Mouse (Mus musculus) limb, embryonic 11.5 days (tissue): ENCODE measurements at regions not wholly inside any gene's neighbourhood (a gene's known extent, or its start where the extent isn't known, plus 50 kb on each side); places are given as distances from the start of the nearest gene placed in this dataset.

Source experiments
- ATAC-seq: fragments of 200-750 bp; cut with Nextera tagmentation; 2 replicates; pipeline ENCODE4 v1.8.0; 2017; ENCODE audit warnings: low read depth; ENCODE audit not compliant: insufficient number of reproducible peaks, low FRiP score, low TSS enrichment
- DNase-seq: peaks from one replicate; pipeline ENCODE4 v3.0.0-alpha.2; 2015; ENCODE audit warnings: low spot score
- H3K27ac ChIP-seq: fragments of 300-500 bp; sonication (generic); replicated peaks from 2 replicates; pipeline ENCODE4 v1.5.1; 2014; ENCODE audit warnings: low read depth, mild to moderate bottlenecking, low read length
- H3K27me3 ChIP-seq: fragments of 300-500 bp; sonication (generic); 2 replicates; pipeline ENCODE4 v1.6.1; 2014; ENCODE audit warnings: mild to moderate bottlenecking, low read length, mixed read lengths; ENCODE audit not compliant: control insufficient read depth, insufficient read depth
- H3K36me3 ChIP-seq: fragments of 300-500 bp; sonication (generic); 2 replicates; pipeline ENCODE4 v1.6.1; 2014; ENCODE audit warnings: mild to moderate bottlenecking, low read length, moderate library complexity, mixed read lengths; ENCODE audit not compliant: control insufficient read depth, insufficient read depth
- H3K4me1 ChIP-seq: fragments of 300-500 bp; sonication (generic); 2 replicates; pipeline ENCODE4 v1.6.1; 2014; ENCODE audit warnings: low read length, mixed read lengths; ENCODE audit not compliant: control insufficient read depth, insufficient read depth
- H3K4me2 ChIP-seq: fragments of 300-500 bp; sonication (generic); 2 replicates; pipeline ENCODE4 v1.6.1; 2014; ENCODE audit warnings: low read depth, mild to moderate bottlenecking, moderate library complexity; ENCODE audit not compliant: severe bottlenecking
- H3K4me3 ChIP-seq: fragments of 300-500 bp; sonication (generic); 2 replicates; pipeline ENCODE4 v1.5.1; 2014; ENCODE audit warnings: low read depth, low read length
- H3K9ac ChIP-seq: fragments of 300-500 bp; sonication (generic); 2 replicates; pipeline ENCODE4 v1.6.1; 2014; ENCODE audit warnings: mild to moderate bottlenecking, low read length
- H3K9me3 ChIP-seq: fragments of 300-500 bp; sonication (generic); 2 replicates; pipeline ENCODE4 v1.6.1; 2016; ENCODE audit warnings: low read length; ENCODE audit not compliant: control insufficient read depth
- WGBS: fragments of 180-500 bp; shearing (Covaris S2); extraction: QIAGEN DNeasy Blood & Tissue Kit; methylation state at CpG from one replicate; pipeline ENCODE4 v1.1.7; 2014; 5-methylcytosine and 5-hydroxymethylcytosine counted together

- no peaks in the 10 kb centered on the region for H3K36me3 ChIP-seq
- H3K27ac ChIP-seq = no peak overlapping the region
- H3K4me2 ChIP-seq = no peak overlapping the region
- 82% methylated on average over 4 of the region's 4 CpGs for WGBS
- H3K4me3 ChIP-seq = no peak overlapping the region
- H3K4me1 ChIP-seq = no peaks in the 10 kb centered on the region
- no peaks in the 10 kb centered on the region for H3K27me3 ChIP-seq
- no peak overlapping the region for H3K9ac ChIP-seq
- ATAC-seq = no peak
- H3K9me3 ChIP-seq = no peaks in the 10 kb centered on the region
- no peak for DNase-seq
Observed at GRCm38 (mm10) chr2:17189169-17189568, 542.1 kb downstream of the Nebl start.

GRCm38 (mm10) chr2:17187822-17188221 lies 543.4 kb downstream of the Nebl start:
- no peak for DNase-seq
- no peak overlapping the region for H3K4me3 ChIP-seq
- no peaks in the 10 kb centered on the region for H3K36me3 ChIP-seq
- no peak overlapping the region for H3K27ac ChIP-seq
- no peaks in the 10 kb centered on the region for H3K9me3 ChIP-seq
- WGBS = 63% methylated on average over 1 of the region's 1 CpGs
- no peak for ATAC-seq
- H3K27me3 ChIP-seq = no peaks in the 10 kb centered on the region
- no peak overlapping the region for H3K4me2 ChIP-seq
- no peak overlapping the region for H3K9ac ChIP-seq
- H3K4me1 ChIP-seq = no peaks in the 10 kb centered on the region

GRCm38 (mm10) chr2:17183696-17184095 lies 547.6 kb downstream of the Nebl start:
- H3K9ac ChIP-seq = no peak overlapping the region
- no peaks in the 10 kb centered on the region for H3K27me3 ChIP-seq
- no peak overlapping the region for H3K4me3 ChIP-seq
- ATAC-seq = no peak
- H3K27ac ChIP-seq = no peak overlapping the region
- DNase-seq = no peak
- H3K4me1 ChIP-seq = no peaks in the 10 kb centered on the region
- WGBS = 81% methylated on average over 2 of the region's 2 CpGs
- H3K4me2 ChIP-seq = no peak overlapping the region
- H3K36me3 ChIP-seq = no peaks in the 10 kb centered on the region
- H3K9me3 ChIP-seq = no peaks in the 10 kb centered on the region

- no peak for ATAC-seq
Observed at GRCm38 (mm10) chr2:17181597-17181996, 549.7 kb downstream of the Nebl start.

GRCm38 (mm10) chr2:17168896-17169295 lies 562.4 kb downstream of the Nebl start:
- Histone ChIP-seq H3K27me3 (no peaks in the 10 kb centered on the region), H3K27ac (no peak overlapping the region), H3K4me3 (no peak overlapping the region), H3K9ac (no peak overlapping the region), H3K36me3 (no peaks in the 10 kb centered on the region), H3K4me2 (no peak overlapping the region), H3K4me1 (no peaks in the 10 kb centered on the region), H3K9me3 (no peaks in the 10 kb centered on the region)
- WGBS = 96% methylated on average over 6 of the region's 6 CpGs
- ATAC-seq = no peak
- DNase-seq = no peak

More at GRCm38 (mm10) chr2:17181597-17181996, 549.7 kb downstream of the Nebl start:
- H3K9me3 ChIP-seq = no peaks in the 10 kb centered on the region
- 92% methylated on average over 2 of the region's 2 CpGs for whole genome bisulfite sequencing
- DNase-seq = no peak
- no peak overlapping the region for H3K9ac ChIP-seq
- H3K36me3 ChIP-seq = no peaks in the 10 kb centered on the region
- no peak overlapping the region for H3K4me3 ChIP-seq
- H3K27me3 ChIP-seq = no peaks in the 10 kb centered on the region
- H3K4me1 ChIP-seq = no peaks in the 10 kb centered on the region
- no peak overlapping the region for H3K27ac ChIP-seq
- no peak overlapping the region for H3K4me2 ChIP-seq

- H3K9me3 ChIP-seq = no peaks in the 10 kb centered on the region
- 25% methylated on average over 2 of the region's 2 CpGs for WGBS
- H3K4me3 ChIP-seq = no peak overlapping the region
- H3K4me1 ChIP-seq = no peaks in the 10 kb centered on the region
- no peaks in the 10 kb centered on the region for H3K27me3 ChIP-seq
- DNase-seq (no peak), ATAC-seq (no peak)
- H3K36me3 ChIP-seq = no peaks in the 10 kb centered on the region
- no peak overlapping the region for H3K9ac ChIP-seq
- no peak overlapping the region for H3K4me2 ChIP-seq
- no peak overlapping the region for H3K27ac ChIP-seq
Observed at GRCm38 (mm10) chr2:17165016-17165415, 566.2 kb downstream of the Nebl start.

- DNase-seq = no peak
- Histone ChIP-seq H3K9ac (no peak overlapping the region), H3K9me3 (no peaks in the 10 kb centered on the region), H3K27me3 (no peaks in the 10 kb centered on the region), H3K36me3 (no peaks in the 10 kb centered on the region), H3K4me2 (no peak overlapping the region), H3K27ac (no peak overlapping the region), H3K4me1 (no peaks in the 10 kb centered on the region), H3K4me3 (no peak overlapping the region)
- no peak for ATAC-seq
- WGBS = 87% methylated on average over 1 of the region's 1 CpGs
Observed at GRCm38 (mm10) chr2:17158463-17158862, 572.8 kb downstream of the Nebl start.

- DNase-seq = no peak
- no peak overlapping the region for H3K4me3 ChIP-seq
- no peak overlapping the region for H3K9ac ChIP-seq
- ATAC-seq = no peak
- no peaks in the 10 kb centered on the region for H3K36me3 ChIP-seq
- H3K4me1 ChIP-seq = no peaks in the 10 kb centered on the region
- no peak overlapping the region for H3K4me2 ChIP-seq
- no peak overlapping the region for H3K27ac ChIP-seq
- H3K27me3 ChIP-seq = no peaks in the 10 kb centered on the region
- no peaks in the 10 kb centered on the region for H3K9me3 ChIP-seq
- WGBS = 79% methylated on average over 1 of the region's 1 CpGs
Observed at GRCm38 (mm10) chr2:17157336-17157735, 573.9 kb downstream of the Nebl start.

GRCm38 (mm10) chr2:17155596-17155995 lies 575.7 kb downstream of the Nebl start:
- WGBS = 86% methylated on average over 2 of the region's 2 CpGs
- ATAC-seq = no peak
- H3K4me2 ChIP-seq = no peak overlapping the region

More at GRCm38 (mm10) chr2:17155596-17155995, 575.7 kb downstream of the Nebl start:
- no peaks in the 10 kb centered on the region for H3K27me3 ChIP-seq
- no peaks in the 10 kb centered on the region for H3K4me1 ChIP-seq
- no peak overlapping the region for H3K4me3 ChIP-seq
- no peaks in the 10 kb centered on the region for H3K9me3 ChIP-seq
- DNase-seq = no peak
- H3K27ac ChIP-seq = no peak overlapping the region
- no peak overlapping the region for H3K9ac ChIP-seq
- H3K36me3 ChIP-seq = no peaks in the 10 kb centered on the region
